Mouse (Mus musculus): ENCODE results near the gene Eif4g3. TPM values are rescaled to one million over a fixed set of nuclear protein-coding genes. Genes with fewer than 3 reads are reported as not detected.

Eif4g3 gene
- polyA plus RNA-seq, 1 experiment from 2014 or later: 57.3 TPM

DNA sequence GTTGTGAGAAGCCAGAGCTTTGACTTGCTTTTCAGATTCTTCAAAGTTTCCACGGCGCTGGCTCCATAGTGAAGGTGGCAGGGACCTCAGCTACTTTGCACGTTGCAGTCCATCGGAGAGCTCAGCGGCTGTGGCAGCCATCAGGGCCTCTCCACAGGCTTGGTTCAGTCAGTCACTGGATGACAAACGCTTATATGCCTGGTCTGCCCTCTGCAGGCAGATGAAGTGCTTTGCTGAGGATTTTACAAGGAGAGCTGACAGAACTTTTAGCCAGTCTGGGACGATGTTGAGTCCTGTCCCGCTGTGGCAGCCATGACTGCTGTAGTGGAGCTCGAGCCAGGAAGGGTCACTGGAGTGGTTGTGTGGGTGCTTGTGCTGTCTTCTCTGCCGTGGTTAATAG is 126.9 kb downstream of the Eif4g3 start:
- no peak for ATAC-seq (replicated peaks; ENCODE audit: low FRiP score)

DNA sequence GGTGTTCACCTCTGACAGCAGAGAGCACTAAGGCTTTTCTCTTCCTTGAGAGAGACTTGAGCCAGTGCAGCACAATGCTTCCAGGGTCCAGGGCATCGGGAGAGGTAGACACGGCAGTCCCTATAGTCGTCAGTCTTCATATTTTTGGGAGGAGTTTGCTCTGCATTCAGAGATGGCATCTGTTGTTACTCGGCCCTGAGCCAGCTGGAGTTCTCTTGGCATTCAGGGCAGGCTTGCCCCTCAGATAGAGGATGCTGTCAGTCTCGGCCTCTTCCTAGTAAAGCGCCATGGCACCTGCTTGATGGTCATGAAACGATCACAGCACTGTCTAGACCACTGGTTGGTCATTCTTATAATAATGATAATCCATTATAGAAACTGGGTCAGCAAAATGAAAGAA is 131.2 kb downstream of the Eif4g3 start:
- 87% methylated on average over 7 of the region's 7 CpGs for WGBS
- no peak for DNase-seq (ENCODE audit: low spot score)
- Histone ChIP-seq H3K9ac (ENCODE audit: low read length) (no peak overlapping the region), H3K4me1 (replicated peaks; ENCODE audit: control insufficient read depth, insufficient read depth, low read length) (no peaks in the 10 kb centered on the region), H3K27ac (ENCODE audit: low read depth, low read length) (no peak overlapping the region), H3K4me3 (ENCODE audit: low read depth, low read length) (no peak overlapping the region), H3K27me3 (ENCODE audit: control insufficient read depth, insufficient read depth, low read length) (no peaks in the 10 kb centered on the region), H3K9me3 (ENCODE audit: control insufficient read depth, low read length) (no peaks in the 10 kb centered on the region), H3K4me2 (ENCODE audit: low read depth, low read length, severe bottlenecking) (no peak overlapping the region), H3K36me3 (ENCODE audit: control insufficient read depth, insufficient read depth, low read length) (peaks cover 7% of the 10 kb centered on the region; the same call in 1 of the 2 replicates)
- ATAC-seq (replicated peaks; ENCODE audit: low FRiP score): no peak

More for the DNA sequence above, 126.9 kb downstream of the Eif4g3 start:
- Histone ChIP-seq H3K4me2 (ENCODE audit: low read depth, low read length, severe bottlenecking) (no peak overlapping the region), H3K27me3 (ENCODE audit: control insufficient read depth, insufficient read depth, low read length) (no peaks in the 10 kb centered on the region), H3K27ac (ENCODE audit: low read depth, low read length) (no peak overlapping the region), H3K9ac (ENCODE audit: low read length) (no peak overlapping the region), H3K4me1 (replicated peaks; ENCODE audit: control insufficient read depth, insufficient read depth, low read length) (no peaks in the 10 kb centered on the region), H3K36me3 (ENCODE audit: control insufficient read depth, insufficient read depth, low read length) (no peaks in the 10 kb centered on the region), H3K9me3 (ENCODE audit: control insufficient read depth, low read length) (no peaks in the 10 kb centered on the region), H3K4me3 (ENCODE audit: low read depth, low read length) (no peak overlapping the region)
- DNase-seq (ENCODE audit: low spot score): peak; percentile 59
- 61% methylated on average over 10 of the region's 10 CpGs for WGBS

DNA sequence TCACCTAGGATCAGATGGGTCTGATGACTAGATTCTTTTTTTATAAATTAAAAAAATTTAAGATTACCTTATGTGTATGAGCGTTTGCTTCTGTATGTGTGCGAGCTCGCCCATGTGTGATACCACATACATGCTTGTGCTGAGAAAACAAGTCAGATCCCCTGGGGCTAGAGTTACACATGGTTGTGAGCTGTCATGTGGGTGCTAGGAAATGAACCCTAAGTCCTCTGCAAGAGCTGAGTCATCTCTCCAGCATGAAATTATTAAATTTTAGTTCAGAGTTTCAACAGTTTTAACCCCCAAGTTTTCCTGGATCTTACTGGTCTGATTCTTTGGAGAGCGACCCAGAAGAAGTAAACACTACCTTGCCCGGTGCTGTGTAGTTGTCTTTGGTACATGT is 134.5 kb downstream of the Eif4g3 start:
- DNase-seq (ENCODE audit: low spot score) (no peak), ATAC-seq (replicated peaks; ENCODE audit: low FRiP score) (no peak)
- H3K4me2 ChIP-seq (ENCODE audit: low read depth, low read length, severe bottlenecking): no peak overlapping the region
- WGBS: 96% methylated on average over 5 of the region's 5 CpGs
- no peak overlapping the region for H3K4me3 ChIP-seq (ENCODE audit: low read depth, low read length)
- H3K36me3 ChIP-seq (ENCODE audit: control insufficient read depth, insufficient read depth, low read length): peaks cover 7% of the 10 kb centered on the region; the same call in 1 of the 2 replicates
- no peaks in the 10 kb centered on the region for H3K9me3 ChIP-seq (ENCODE audit: control insufficient read depth, low read length)
- no peaks in the 10 kb centered on the region for H3K4me1 ChIP-seq (replicated peaks; ENCODE audit: control insufficient read depth, insufficient read depth, low read length)
- no peaks in the 10 kb centered on the region for H3K27me3 ChIP-seq (ENCODE audit: control insufficient read depth, insufficient read depth, low read length)
- no peak overlapping the region for H3K9ac ChIP-seq (ENCODE audit: low read length)
- no peak overlapping the region for H3K27ac ChIP-seq (ENCODE audit: low read depth, low read length)

DNA sequence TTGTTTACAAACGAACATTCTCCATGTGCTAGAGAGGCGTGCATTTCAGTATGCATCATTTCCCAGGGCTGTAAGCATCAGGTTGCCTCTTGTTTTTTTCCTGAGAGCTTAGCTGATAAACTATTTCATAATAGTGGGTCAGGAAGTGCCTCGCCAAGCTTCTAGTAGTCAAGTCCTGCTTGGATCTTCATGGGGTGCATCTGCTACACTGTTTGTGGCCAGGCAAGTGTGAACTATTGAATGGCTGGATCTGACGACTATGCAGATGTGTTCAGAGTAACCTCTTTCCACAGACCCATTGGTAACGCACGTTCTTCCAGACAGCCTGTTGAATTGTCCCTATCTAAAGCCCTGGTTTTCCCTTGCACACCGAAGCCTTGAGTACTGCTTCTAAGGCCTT is 135.0 kb downstream of the Eif4g3 start:
- H3K4me2 ChIP-seq (ENCODE audit: low read depth, low read length, severe bottlenecking): no peak overlapping the region
- no peak overlapping the region for H3K27ac ChIP-seq (ENCODE audit: low read depth, low read length)
- H3K9ac ChIP-seq (ENCODE audit: low read length): no peak overlapping the region
- peaks cover 7% of the 10 kb centered on the region; the same call in 1 of the 2 replicates for H3K36me3 ChIP-seq (ENCODE audit: control insufficient read depth, insufficient read depth, low read length)
- DNase-seq (ENCODE audit: low spot score) (no peak), ATAC-seq (replicated peaks; ENCODE audit: low FRiP score) (no peak)
- no peaks in the 10 kb centered on the region for H3K27me3 ChIP-seq (ENCODE audit: control insufficient read depth, insufficient read depth, low read length)
- WGBS: 88% methylated on average over 7 of the region's 7 CpGs
- no peaks in the 10 kb centered on the region for H3K4me1 ChIP-seq (replicated peaks; ENCODE audit: control insufficient read depth, insufficient read depth, low read length)
- H3K4me3 ChIP-seq (ENCODE audit: low read depth, low read length): no peak overlapping the region
- no peaks in the 10 kb centered on the region for H3K9me3 ChIP-seq (ENCODE audit: control insufficient read depth, low read length)

DNA sequence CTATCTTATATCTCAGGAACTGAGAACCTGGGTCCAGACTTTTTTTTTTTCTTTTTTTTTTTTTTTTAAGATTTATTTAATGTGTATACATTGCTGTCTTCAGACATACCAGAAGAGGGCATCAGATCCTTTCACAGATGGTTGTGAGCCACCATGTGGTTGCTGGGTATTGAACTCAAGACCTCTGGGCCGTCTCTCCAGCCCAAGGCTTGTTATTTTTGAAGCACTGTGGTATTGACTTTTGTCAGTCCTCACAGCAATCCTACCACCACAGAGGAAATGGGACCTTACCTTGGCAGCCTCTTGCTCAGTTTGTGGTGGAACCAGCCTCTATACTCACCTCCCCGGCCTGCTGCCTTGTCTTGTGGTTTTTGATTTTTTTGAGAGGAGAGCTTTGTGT is 137.3 kb downstream of the Eif4g3 start:
- WGBS: 91% methylated on average over 2 of the region's 2 CpGs
- Histone ChIP-seq H3K27me3 (ENCODE audit: control insufficient read depth, insufficient read depth, low read length) (no peaks in the 10 kb centered on the region), H3K36me3 (ENCODE audit: control insufficient read depth, insufficient read depth, low read length) (peaks cover 7% of the 10 kb centered on the region; the same call in 1 of the 2 replicates), H3K4me1 (replicated peaks; ENCODE audit: control insufficient read depth, insufficient read depth, low read length) (no peaks in the 10 kb centered on the region), H3K27ac (ENCODE audit: low read depth, low read length) (no peak overlapping the region), H3K4me3 (ENCODE audit: low read depth, low read length) (no peak overlapping the region), H3K9ac (ENCODE audit: low read length) (no peak overlapping the region), H3K4me2 (ENCODE audit: low read depth, low read length, severe bottlenecking) (no peak overlapping the region), H3K9me3 (ENCODE audit: control insufficient read depth, low read length) (no peaks in the 10 kb centered on the region)
- ATAC-seq (replicated peaks; ENCODE audit: low FRiP score) (no peak), DNase-seq (ENCODE audit: low spot score) (no peak)

DNA sequence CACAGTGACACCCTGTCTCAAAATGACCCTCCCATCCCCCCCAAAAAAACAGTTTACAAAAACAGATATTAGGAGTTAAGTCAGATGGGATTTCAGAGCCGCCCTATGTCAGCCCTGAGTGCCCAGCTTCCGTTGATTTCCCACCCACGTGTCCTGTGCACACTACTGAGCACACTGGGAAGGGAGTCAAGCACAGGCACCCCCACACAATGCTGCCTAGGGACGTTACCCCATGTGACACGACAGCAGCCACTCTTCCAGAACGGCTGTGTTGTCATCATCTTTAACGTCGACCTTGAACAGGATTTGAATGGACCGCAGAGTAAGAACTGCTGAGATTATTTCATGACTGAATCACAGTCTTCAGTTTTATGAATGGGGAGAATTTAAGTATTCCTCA is 138.4 kb downstream of the Eif4g3 start:
- DNase-seq (ENCODE audit: low spot score) (no peak), ATAC-seq (replicated peaks; ENCODE audit: low FRiP score) (no peak)
- H3K27me3 ChIP-seq (ENCODE audit: control insufficient read depth, insufficient read depth, low read length): no peaks in the 10 kb centered on the region

DNA sequence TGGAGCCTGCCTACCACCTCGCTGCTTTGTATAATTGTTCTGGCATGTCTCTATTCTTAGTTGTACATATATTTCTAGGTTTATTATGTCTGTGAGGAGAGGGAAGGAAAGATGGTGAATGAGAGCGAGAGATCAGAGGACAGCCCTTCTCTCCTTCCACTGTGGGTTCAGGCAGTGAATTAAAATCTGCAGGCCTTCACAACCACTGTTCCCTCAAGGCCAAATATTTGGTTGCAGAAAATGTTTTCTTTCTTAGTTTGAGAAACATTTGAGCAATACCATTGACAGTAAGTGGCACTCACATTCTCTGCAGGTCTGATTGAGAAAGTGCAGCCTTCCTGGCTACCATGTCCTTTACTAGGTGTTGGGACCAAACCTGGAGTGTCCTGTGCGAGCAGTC is 138.9 kb downstream of the Eif4g3 start:
- 94% methylated on average over 3 of the region's 3 CpGs for WGBS
- H3K9ac ChIP-seq (ENCODE audit: low read length): no peak overlapping the region
- DNase-seq (ENCODE audit: low spot score): no peak
- H3K4me3 ChIP-seq (ENCODE audit: low read depth, low read length): no peak overlapping the region
- H3K4me1 ChIP-seq (replicated peaks; ENCODE audit: control insufficient read depth, insufficient read depth, low read length): no peaks in the 10 kb centered on the region
- H3K27me3 ChIP-seq (ENCODE audit: control insufficient read depth, insufficient read depth, low read length): no peaks in the 10 kb centered on the region
- H3K27ac ChIP-seq (ENCODE audit: low read depth, low read length): no peak overlapping the region
- ATAC-seq (replicated peaks; ENCODE audit: low FRiP score): no peak
- H3K36me3 ChIP-seq (ENCODE audit: control insufficient read depth, insufficient read depth, low read length): peaks cover 7% of the 10 kb centered on the region; the same call in 1 of the 2 replicates
- H3K4me2 ChIP-seq (ENCODE audit: low read depth, low read length, severe bottlenecking): no peak overlapping the region
- no peaks in the 10 kb centered on the region for H3K9me3 ChIP-seq (ENCODE audit: control insufficient read depth, low read length)

More for the DNA sequence above, 138.4 kb downstream of the Eif4g3 start:
- Histone ChIP-seq H3K27ac (ENCODE audit: low read depth, low read length) (no peak overlapping the region), H3K9me3 (ENCODE audit: control insufficient read depth, low read length) (no peaks in the 10 kb centered on the region), H3K4me3 (ENCODE audit: low read depth, low read length) (no peak overlapping the region), H3K36me3 (ENCODE audit: control insufficient read depth, insufficient read depth, low read length) (peaks cover 7% of the 10 kb centered on the region; the same call in 1 of the 2 replicates), H3K4me2 (ENCODE audit: low read depth, low read length, severe bottlenecking) (no peak overlapping the region), H3K9ac (ENCODE audit: low read length) (no peak overlapping the region), H3K4me1 (replicated peaks; ENCODE audit: control insufficient read depth, insufficient read depth, low read length) (no peaks in the 10 kb centered on the region)
- 86% methylated on average over 9 of the region's 9 CpGs for WGBS

DNA sequence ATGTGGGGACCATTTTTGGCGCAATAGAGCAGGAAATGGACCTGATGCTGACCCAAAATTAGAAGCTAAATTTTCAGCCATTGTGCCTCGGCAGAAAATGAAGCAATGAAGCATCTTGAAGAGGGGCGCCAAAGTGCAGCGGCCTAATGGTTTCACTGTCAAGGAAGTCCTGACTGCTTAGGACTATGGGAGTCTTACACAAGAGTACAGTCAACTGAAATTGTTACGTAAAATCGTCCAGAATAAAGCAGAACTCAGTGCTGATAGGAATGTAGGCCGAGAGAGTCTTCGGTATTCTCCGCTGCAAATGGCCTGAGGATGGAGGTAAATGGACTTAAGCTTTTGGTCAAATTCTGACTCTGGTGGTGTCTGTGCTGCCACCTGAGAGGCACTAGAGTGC is 140.5 kb downstream of the Eif4g3 start:
- Histone ChIP-seq H3K4me3 (ENCODE audit: low read depth, low read length) (no peak overlapping the region), H3K4me2 (ENCODE audit: low read depth, low read length, severe bottlenecking) (no peak overlapping the region), H3K9me3 (ENCODE audit: control insufficient read depth, low read length) (no peaks in the 10 kb centered on the region), H3K4me1 (replicated peaks; ENCODE audit: control insufficient read depth, insufficient read depth, low read length) (no peaks in the 10 kb centered on the region), H3K27me3 (ENCODE audit: control insufficient read depth, insufficient read depth, low read length) (no peaks in the 10 kb centered on the region), H3K36me3 (ENCODE audit: control insufficient read depth, insufficient read depth, low read length) (peaks cover 2% of the 10 kb centered on the region; the same call in 1 of the 2 replicates), H3K9ac (ENCODE audit: low read length) (no peak overlapping the region), H3K27ac (ENCODE audit: low read depth, low read length) (no peak overlapping the region)
- DNase-seq (ENCODE audit: low spot score) (no peak), ATAC-seq (replicated peaks; ENCODE audit: low FRiP score) (no peak)
- WGBS: 95% methylated on average over 9 of the region's 9 CpGs

DNA sequence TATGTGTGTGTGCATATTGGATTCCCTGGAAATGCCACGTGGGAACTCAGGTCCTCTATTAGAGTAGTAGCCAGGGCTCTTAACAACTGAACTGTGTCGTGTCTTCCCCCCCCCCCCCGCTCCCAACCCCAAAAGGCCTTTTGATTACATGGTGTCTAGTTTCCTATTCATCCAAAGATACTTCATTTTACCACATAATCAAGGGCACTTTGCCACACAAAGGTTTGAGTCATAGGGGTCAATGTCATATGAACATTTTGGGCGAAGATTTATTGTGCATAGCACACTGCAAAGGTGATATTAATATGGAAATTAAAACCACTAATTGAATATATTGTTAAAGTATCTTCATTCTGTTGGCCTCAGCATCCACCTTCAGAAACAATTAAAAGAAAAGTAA is 144.5 kb downstream of the Eif4g3 start:
- H3K4me1 ChIP-seq (replicated peaks; ENCODE audit: control insufficient read depth, insufficient read depth, low read length): no peaks in the 10 kb centered on the region
- no peaks in the 10 kb centered on the region for H3K27me3 ChIP-seq (ENCODE audit: control insufficient read depth, insufficient read depth, low read length)
- H3K4me2 ChIP-seq (ENCODE audit: low read depth, low read length, severe bottlenecking): no peak overlapping the region
- ATAC-seq (replicated peaks; ENCODE audit: low FRiP score) (no peak), DNase-seq (ENCODE audit: low spot score) (no peak)
- H3K9ac ChIP-seq (ENCODE audit: low read length): no peak overlapping the region
- H3K36me3 ChIP-seq (ENCODE audit: control insufficient read depth, insufficient read depth, low read length): no peaks in the 10 kb centered on the region
- no peaks in the 10 kb centered on the region for H3K9me3 ChIP-seq (ENCODE audit: control insufficient read depth, low read length)
- H3K4me3 ChIP-seq (ENCODE audit: low read depth, low read length): no peak overlapping the region
- 62% methylated on average over 4 of the region's 4 CpGs for WGBS
- H3K27ac ChIP-seq (ENCODE audit: low read depth, low read length): no peak overlapping the region

All from forebrain, embryonic 11.5 days (tissue).